Mouse (Mus musculus): ENCODE results near the gene Hps1.

- TF ChIP-seq HCFC1 (IDR thresholded peaks at IDR 0.05; ENCODE audit: borderline replicate concordance, insufficient read depth, low read length) (no peak), ZNF384 (IDR thresholded peaks at IDR 0.05; ENCODE audit: low read depth, low read length) (no peak), ZC3H11A (IDR thresholded peaks at IDR 0.05; ENCODE audit: borderline replicate concordance, low read depth, low read length) (no peak)
Observed at GRCm38 (mm10) chr19:42785562-42786220, 5.9 kb upstream of the Hps1 start.
